Mouse (Mus musculus): ENCODE results near the gene Prom2. TPM values are rescaled to one million over a fixed set of nuclear protein-coding genes. Genes with fewer than 3 reads are reported as not detected.

Gene Prom2
- polyA plus RNA-seq (2012), result 0.14 TPM in 1 of 2 replicates, not detected in the other

DNA sequence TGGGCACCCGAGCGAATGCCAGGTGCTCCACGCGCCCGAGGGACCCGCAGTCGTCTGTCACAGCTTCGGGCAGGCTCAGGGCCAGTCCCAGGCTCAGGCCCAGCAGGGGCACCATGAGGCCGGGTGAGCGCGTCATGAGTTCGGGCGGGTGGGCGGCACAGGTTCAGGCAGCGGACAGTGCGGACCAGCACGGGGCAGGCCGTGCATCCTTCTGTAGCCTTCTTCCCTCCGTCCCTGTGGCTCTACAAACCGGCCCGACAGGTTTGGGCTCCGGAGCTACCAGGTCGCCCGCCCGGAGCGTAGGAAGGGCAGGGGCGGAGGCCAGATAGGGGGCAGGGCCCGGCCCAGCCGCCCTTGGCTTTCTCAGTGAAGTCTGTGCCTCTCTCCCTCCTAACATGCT lies at the start of gene Prom2:
Gene Prom2, minus strand, starts transcription at position 283 of the 400 bp plus-strand sequence.

DNA sequence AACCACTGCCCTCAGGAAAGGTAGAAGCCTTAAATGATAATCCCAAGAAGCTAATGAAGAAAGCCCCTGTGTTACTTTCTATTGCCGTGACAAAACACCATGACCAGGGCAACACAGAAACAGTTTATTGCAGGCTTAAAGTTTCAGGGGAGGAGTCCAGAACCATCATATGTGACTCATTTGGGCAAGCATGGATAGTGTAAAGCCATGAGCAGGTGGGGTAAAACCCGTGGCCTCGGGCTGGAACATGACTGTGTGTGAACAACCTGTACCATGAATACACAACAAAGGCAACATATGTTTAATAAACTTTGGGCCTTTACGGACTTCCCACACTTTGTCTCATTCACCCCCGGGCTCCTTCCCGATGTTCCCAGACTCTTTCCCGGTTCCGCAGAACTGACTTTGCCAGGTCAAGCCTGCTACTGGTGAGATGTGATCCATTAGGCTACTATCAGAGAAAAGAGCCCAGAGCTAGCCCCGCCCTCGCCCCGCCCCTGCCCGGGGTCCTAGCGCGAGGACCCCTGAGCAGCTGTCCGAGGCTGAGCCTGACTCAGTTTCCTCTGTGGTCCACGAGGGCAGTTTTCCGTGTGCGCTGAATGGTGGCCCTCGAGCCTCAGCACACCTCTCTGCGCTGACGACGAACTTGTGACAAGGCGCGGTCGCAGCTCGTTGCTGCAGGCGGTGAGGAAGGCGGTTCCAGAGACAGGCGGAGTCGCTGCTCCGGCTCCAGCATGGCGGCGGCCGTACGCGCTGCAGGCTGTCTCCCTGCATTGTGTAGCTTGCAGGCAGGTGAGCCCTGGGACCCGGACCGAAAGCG lies 45.6 kb upstream of the Prom2 start, which contains the start of the genes Zfp661 and Mrps5:
Gene Zfp661, minus strand, starts transcription at position 401 of the 820 bp plus-strand sequence.
Gene Mrps5, plus strand, starts transcription at position 529 of the 820 bp plus-strand sequence.

DNA sequence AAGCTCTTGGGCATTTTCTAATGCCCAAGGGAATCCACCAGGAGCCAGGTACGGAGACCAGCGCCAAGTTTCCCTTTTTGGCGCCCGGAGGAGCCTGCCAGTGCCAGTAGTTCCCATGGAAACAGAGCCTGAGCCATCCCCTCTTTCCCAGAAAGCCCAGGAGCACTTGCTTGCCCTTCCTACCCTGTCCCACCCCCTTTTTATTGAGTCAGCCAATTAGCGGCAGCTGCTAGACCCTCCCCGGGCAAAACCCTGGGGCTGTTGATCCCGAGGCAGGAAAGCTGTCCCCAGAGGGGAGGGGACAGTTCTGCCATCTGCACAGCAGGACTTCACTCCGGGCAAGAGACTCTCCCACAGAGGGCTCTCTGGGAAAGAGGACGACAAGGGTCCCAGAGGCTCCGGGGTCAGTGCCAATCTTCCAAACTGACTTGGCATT lies 19.2 kb downstream of the Prom2 start, which contains the start of gene Kcnip3:
Gene Kcnip3, minus strand, starts transcription at position 89 of the 436 bp plus-strand sequence.

Other genes with a start within 250 kb of the Prom2 start
- 83.3 and 104 TPM in 2 replicates for gene Dusp2, start 205.3 kb downstream of the Prom2 start, polyA plus RNA-seq (2012)
- 0.03 TPM in 1 of 2 replicates, not detected in the other for gene Astl, start 202.8 kb downstream of the Prom2 start, polyA plus RNA-seq (2012)
- gene Adra2b, start 178.3 kb downstream of the Prom2 start, polyA plus RNA-seq (2012), result 0.02 and 0.11 TPM in 2 replicates
- 0.06 TPM in 1 of 2 replicates, not detected in the other for gene Gpat2, start 116.3 kb downstream of the Prom2 start, polyA plus RNA-seq (2012)
- 18.8 and 29.7 TPM in 2 replicates for gene Fahd2a, start 96.9 kb downstream of the Prom2 start, polyA plus RNA-seq (2012)
- 16.2 and 26.9 TPM in 2 replicates for gene Kcnip3, start 19.4 kb downstream of the Prom2 start, polyA plus RNA-seq (2012)
- gene Zfp661, start 45.6 kb upstream of the Prom2 start, polyA plus RNA-seq (2012), result 0.17 and 0.24 TPM in 2 replicates
- 165 and 196 TPM in 2 replicates for gene Mrps5, start 45.8 kb upstream of the Prom2 start, polyA plus RNA-seq (2012)
- not detected in 2 replicates for gene Mal, start 115.2 kb upstream of the Prom2 start, polyA plus RNA-seq (2012)
- gene Mall, start 188.5 kb upstream of the Prom2 start, polyA plus RNA-seq (2012), result not detected in 2 replicates
- gene Nphp1, start 247.4 kb upstream of the Prom2 start, polyA plus RNA-seq (2012), result 4.1 and 7.1 TPM in 2 replicates

All from megakaryocyte-erythroid progenitor cell, adult 5 weeks (primary cell).